Mouse (Mus musculus) retina, postnatal 7 days (tissue): ENCODE measurements around the gene Cdca8.

ENCODE experiments used
- DNase-seq: peaks from one replicate; pipeline ENCODE4 v3.0.0-alpha.2; 2012; ENCODE audit warnings: low read depth, low spot score

The Cdca8 gene

DNA sequence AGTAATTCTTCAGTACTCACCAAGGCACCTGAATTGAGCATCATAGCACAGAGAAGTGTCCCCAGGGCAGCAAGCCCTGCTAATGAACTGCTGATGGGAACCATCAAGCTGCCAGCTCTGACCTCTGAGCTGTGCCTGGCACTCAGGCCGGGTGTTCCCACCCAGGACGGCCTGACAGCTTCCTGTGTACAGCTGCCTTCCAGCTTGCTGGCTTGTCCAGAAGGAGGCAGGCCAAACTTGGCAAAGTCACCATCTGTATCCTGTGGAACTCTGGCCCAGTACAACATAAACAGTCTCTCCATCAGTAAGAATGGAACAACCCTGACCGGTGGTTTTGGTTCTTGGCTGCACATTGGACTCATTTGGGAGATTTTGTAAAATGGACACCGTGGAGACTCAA lies 14.4 kb upstream of the Cdca8 start:
- no peak for DNase-seq

DNA sequence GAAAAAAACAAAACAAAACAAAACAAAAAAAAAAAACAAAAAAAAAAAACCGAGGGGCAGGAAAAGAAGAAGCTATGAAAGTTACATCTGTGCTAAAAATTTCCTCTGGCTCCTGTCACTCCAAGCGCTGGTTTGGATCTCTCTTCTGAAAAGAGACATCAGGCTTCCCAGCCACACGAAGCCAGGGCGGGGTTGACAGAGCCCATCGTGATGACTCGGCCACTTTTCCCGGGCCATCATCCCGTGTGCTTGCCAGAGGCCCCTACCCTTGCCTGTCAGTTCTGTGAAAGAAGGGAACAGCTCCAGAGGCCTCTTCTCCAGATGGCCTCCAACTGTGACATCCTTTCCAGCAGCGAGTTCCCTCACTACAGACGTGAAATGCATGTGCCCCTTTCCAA lies 11.9 kb upstream of the Cdca8 start:
- no peak for DNase-seq

DNA sequence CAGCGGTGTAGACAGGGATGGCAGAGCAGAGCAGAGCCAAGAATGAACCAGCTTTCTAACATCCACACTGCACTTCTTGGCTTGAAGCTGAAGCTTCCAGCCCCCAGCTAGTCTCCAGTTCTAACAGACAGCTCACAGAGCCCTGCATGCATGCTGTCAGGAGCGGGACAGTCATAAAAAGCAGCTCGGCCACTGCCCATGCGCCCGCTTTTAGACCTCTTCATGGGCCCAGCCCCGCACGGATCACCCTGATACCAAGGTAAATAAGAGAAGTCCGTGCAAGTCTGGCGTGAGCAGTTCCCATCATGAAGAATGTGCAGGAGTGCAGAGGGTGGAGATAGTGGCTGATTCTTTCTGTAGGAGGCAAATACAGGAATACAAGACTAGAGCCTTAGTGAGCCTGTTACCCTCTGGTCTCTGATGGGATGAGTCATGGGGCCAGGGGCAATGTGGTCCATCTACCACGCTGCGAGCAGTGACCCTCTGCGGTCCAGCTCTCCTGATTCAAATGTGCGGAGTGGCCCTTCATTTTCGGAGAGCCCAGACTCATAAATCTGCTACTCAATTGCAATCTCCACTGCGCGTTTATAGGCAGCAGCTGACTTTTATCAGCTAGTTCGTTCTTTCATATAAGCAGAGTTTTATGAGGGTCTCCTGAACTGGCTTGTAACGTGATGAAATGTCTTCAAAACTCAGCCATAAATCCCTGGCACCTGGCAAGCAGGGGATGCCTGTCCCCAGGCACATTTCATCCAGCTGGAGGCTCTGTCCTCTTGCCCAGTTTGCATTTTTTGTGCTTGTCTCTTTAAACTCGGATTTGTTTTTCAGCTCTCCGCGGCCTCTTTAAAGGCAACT lies 11.3 kb upstream of the Cdca8 start:
- no peak for DNase-seq

GRCm38 (mm10) chr4:124949488-124949887 lies 10.4 kb upstream of the Cdca8 start:
- DNase-seq, result no peak

- no peak for DNase-seq
Measured at GRCm38 (mm10) chr4:124944961-124945360, 5.8 kb upstream of the Cdca8 start.

- DNase-seq, result no peak
Measured at GRCm38 (mm10) chr4:124943781-124944180, 4.7 kb upstream of the Cdca8 start.

GRCm38 (mm10) chr4:124943022-124943421 lies 3.9 kb upstream of the Cdca8 start:
- peak; percentile 69 for DNase-seq

DNA sequence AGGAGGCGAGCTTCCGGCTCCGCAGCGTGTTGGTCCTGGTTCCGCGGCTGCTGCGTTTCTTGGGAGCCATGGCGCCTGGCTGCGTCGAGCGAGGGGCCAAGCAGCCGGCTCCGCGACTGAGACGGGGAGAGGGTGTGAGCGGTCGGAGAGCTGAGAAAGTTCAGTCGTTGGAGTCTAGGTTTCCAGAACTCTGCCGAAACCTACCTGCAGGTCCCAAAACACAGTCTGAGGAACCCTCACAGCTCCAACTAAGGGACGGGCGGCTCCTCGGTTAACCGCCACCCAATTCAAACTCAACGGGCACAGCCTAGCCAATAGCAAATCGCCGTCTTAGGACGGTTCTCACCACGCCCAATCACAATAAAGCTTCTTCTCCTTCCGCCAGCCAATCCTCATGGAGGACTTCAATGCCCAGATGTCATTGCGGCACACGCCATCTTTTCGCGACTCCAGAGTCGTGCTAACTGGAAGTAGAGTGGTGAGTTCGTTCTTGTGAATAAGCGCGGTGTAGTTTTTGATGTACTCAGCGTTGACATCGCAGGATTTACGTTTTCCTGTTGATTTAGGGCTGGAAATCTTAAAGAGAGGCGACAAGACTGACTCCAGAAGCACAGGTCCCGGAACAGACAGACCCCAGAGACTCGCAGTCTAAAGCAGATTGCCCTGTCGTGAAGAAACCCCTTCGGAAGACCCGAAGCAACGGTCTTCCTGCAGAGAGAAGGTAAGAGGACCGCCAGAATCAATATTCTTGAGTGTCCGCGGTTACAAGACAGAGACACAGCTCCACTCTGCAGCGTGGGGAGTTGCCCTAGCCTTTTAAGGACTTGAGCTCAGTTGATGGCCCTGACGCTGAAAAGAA lies 2.3 kb downstream of the Cdca8 start, which contains the start of gene 9930104L06Rik:
Gene 9930104L06Rik, plus strand, starts transcription at position 436 of the 859 bp plus-strand sequence.
- peak; percentile 94 for DNase-seq

DNA sequence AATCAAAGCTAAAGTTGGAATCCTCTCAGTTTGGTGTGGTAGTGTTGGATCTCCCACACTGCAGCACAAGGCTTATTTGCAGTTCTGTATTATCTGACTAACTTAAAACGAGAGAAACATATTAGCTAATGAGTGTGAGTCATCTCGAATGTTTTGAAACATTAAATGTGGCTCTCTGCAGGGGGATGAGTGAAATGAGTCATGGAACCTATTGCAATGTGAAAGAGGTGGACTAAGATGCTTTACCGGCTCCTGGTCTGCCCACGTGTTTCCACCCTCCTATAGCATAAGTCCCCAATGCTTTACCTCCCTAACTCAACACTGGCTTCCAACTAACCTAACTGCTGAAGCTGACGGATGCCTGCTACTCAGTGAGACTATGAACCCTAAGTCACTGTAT lies 11.0 kb downstream of the Cdca8 start:
- DNase-seq, result no peak

- DNase-seq, result peak; percentile 77
Measured at GRCm38 (mm10) chr4:124905971-124906822, 32.9 kb downstream of the Cdca8 start.

DNA sequence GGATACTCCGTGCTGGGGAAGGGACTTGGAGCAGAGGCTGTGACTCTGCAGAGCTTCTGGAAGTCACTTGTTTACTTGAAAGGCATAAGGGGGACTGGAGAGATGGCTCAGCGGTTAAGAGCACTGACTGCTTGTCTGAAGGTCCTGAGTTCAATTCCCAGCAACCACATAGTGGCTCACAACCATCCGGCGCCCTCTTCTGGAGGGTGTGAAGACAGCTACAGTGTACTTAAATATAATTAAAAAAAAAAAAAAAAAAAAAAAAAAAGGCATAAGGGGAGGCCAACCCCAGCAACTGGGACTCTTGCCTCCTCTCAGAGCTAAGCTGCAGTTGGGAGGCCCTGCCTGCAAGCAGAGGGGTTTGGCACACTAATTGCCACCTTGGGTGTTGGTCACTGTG lies 33.7 kb downstream of the Cdca8 start:
- DNase-seq, result no peak

- no peak for DNase-seq
Measured at GRCm38 (mm10) chr4:124899906-124900305, 39.2 kb downstream of the Cdca8 start.

GRCm38 (mm10) chr4:124898428-124898827 lies 40.7 kb downstream of the Cdca8 start:
- DNase-seq, result no peak

DNA sequence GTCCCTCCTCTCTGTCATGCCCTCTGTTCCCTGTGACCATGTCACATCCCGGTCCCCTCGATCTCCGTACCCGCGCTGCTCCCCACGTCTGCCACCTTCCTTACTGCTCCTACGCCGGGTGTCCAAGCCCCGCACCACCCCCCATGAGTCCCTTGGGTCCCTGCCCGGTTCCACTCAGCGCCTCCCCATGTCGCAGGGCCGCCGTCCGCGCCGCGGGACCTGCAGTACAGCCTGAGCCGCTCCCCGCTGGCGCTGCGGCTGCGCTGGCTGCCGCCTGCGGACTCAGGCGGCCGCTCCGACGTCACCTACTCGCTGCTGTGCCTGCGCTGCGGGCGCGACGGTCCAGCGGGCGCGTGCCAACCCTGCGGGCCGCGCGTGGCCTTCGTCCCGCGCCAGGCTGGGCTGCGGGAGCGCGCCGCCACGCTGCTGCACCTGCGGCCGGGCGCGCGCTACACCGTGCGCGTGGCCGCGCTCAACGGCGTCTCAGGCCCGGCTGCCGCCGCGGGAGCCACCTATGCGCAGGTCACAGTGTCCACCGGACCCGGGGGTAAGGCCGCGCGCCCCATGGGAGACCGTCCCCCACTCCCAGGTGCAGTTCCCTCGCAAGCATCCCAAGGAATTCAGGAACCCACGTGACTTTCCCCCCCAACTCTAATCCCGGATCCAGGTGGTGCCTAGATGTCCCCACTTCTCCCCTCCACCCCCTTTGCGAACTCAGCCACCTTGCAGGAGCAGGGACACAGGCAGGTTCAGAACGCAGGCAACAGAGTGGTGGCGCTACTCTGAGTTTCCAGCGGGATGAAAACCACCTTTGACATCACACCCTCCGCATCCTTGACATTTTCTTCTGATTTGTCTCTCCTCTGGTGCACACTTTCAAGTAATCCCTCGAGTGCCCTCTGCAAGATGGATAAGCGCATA lies 44.3 kb downstream of the Cdca8 start:
- no peak for DNase-seq

DNA sequence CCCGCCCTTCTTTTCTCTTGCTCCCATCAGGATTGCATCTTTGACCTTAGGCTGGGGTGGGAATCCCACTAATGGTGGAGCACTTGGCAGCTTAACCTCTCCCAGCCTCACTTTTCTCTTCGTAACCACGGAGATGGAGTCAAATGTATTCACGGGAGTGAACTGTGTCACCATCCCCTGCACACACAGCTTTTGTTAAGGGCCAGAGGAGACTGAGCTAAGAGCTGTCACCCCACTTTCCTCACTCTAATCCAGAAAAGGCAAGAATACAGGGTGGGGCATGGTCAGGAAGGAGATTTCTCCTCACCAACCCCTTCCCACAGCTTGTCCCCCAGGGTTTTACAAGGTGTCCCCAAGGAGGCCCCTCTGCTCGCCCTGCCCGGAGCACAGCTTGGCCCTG lies 45.3 kb downstream of the Cdca8 start:
- no peak for DNase-seq

- DNase-seq, result no peak
Measured at GRCm38 (mm10) chr4:124890831-124891230, 48.3 kb downstream of the Cdca8 start.

DNA sequence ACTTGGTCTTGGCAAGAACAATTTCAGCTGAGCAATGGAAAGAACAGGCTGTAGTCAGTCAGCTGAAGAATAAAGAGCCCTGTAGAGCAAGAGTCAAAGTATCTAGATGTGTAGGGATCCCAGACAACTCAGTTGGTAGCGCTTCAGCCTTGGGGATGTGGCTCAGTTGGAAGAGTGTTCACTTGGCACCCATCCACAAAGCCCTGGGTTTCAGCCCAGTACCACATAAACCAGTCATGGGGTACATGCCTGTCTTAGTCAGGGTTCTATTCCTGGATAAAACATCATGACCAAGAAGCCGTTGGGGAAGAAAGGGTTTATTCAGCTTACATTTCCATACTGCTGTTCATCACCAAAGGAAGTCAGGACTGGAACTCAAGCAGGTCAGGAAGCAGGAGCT lies 49.2 kb downstream of the Cdca8 start:
- no peak for DNase-seq

GRCm38 (mm10) chr4:124888702-124889101 lies 50.4 kb downstream of the Cdca8 start:
- DNase-seq, result no peak

DNA sequence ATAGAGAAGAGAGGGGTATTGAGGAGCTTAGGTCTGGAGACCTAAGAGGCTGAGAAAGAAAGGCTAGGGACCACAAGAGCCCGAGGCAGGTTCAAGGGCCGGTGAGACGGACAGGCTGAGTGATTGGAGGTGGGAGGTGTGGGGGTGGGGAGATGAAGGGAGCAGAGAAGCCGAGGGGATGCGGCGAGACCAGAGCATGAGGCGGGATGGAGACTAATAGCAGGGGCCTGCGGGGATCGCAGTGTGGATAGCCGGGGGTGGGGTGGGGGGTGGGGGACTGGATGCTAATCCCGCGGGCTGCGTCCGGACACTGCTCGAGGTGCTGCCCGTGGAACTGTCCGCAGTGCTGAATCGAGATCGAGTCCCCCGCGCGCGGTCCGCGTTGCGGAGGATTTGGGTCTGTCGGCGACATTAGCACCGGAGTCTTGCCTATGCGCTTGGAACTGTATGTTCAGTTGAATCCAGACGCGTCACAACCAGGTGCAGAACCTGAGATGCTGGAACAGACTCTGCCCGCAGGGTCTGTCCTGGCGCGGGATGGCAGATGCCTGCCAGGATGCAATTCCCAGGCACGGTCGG lies 56.9 kb downstream of the Cdca8 start:
- DNase-seq, result no peak

DNA sequence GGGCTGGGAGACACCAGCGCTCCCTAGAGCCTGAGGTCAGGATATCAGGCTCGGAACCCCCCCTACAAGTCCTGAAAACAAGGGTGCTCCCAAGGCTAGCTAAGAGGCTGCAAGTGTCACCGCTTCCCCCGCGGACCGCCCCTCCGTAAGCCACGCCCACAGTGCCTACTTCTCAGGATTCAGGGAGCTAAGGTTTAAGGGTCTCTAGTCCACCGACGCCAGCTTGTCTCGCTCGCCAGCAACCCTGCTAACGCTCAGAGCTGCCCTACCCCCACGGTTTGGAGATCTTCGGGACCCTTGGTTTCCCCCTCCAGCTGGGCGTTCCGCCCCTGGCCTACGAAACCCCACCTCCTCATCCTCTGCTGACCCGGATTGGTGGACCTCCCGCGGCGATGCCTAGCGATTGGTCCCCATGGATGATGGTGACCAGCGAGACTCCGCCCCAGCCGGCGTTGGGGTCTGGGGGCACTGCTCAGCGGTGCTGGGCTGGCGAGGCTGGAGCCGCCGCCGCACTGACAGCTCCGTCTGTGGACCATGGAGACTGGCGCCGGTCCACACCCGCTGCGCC lies 57.7 kb downstream of the Cdca8 start:
- DNase-seq, result peak; percentile 71
